15 mouse cellular contexts compared by ENCODE assay signal in the genomic region with DNA sequence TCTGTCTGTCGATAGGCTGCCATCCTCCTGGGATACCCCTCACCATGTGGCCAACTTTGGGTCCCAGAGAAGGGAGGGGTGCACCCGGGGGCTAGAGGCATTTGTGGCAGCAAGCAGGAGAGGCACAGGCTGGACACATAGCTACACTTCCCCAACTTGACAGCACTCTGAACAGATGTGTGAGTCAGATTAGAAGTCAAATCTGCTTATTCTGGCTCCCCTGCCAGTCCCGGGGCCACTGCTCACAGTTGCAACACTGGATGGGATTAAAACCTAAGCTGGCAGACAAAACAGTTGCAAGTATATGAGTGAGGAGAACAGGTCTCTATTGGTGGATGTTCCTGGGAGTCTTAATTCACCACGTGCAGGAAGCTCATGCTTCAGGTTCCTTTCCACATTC. TPM values are rescaled to one million over a fixed set of nuclear protein-coding genes. Genes with fewer than 3 reads are reported as not detected.
"Had no signal": no experiment of that assay in that cellular context is flagged by ENCODE, and none has a peak within 500 bp of the region (broad histone marks: within the 10 kb centered on the region; RNA-seq: fewer than 3 reads in every experiment).

No protein-coding gene starts in this region.

- H3K9me3 ChIP-seq: limb, embryonic 10.5 days; liver, embryonic 15.5 days; midbrain, embryonic 12.5 days had no signal

- ATAC-seq: lung, postnatal 0 days; midbrain, embryonic 16.5 days had no signal

- H3K4me3 ChIP-seq: left cerebral cortex, adult 2 months; limb, embryonic 10.5 days; liver, embryonic 15.5 days; midbrain, embryonic 12.5 days had no signal

- H3K27me3 ChIP-seq: liver, embryonic 15.5 days; midbrain, embryonic 12.5 days had no signal

- H3K27ac ChIP-seq: kidney, postnatal 0 days; limb, embryonic 10.5 days; liver, embryonic 15.5 days; midbrain, embryonic 12.5 days; stomach, postnatal 0 days had no signal

- H3K9ac ChIP-seq: liver, embryonic 15.5 days; midbrain, embryonic 12.5 days had no signal

- DNase-seq: kidney, adult 9 months; kidney, postnatal 36 days; lung, adult 2 months; lung, postnatal 36 days; right cerebral cortex, adult 18-20 months; right cerebral cortex, postnatal 25 days had no signal

- H3K4me1 ChIP-seq: midbrain, embryonic 12.5 days had no signal

- H3K36me3 ChIP-seq: limb, embryonic 10.5 days; liver, embryonic 15.5 days; midbrain, embryonic 12.5 days had no signal

RNA-seq across cellular contexts. Expression of gene Cdk18, which starts 39.7 kb away (rescaled TPM):
- total RNA-seq: megakaryocyte, adult 5-6 weeks had no signal
